Mouse (Mus musculus) adipocyte (in vitro differentiated cells): ENCODE results near the gene Tprkb.
"Not testable (repeated sequence)": the region's sequence is repeated elsewhere in the genome, so short reads cannot be mapped to it uniquely, and the experiment has no call there.

Experiments used
- DNase-seq: peaks from one replicate; pipeline ENCODE4 v3.0.0-alpha.2; 2016; ENCODE audit warnings: low spot score

Tprkb gene

GRCm38 (mm10) chr6:85973336-85973735 is 61.7 kb downstream of the Tprkb start:
- no peak for DNase-seq

- no peak for DNase-seq
Measured at GRCm38 (mm10) chr6:85974941-85975617, 63.4 kb downstream of the Tprkb start.

- no peak for DNase-seq
Measured at GRCm38 (mm10) chr6:85975761-85976160, 64.1 kb downstream of the Tprkb start.

- no peak for DNase-seq
Measured at GRCm38 (mm10) chr6:85976242-85976641, 64.6 kb downstream of the Tprkb start.

GRCm38 (mm10) chr6:85978736-85979135 is 67.1 kb downstream of the Tprkb start:
- not testable (repeated sequence) for DNase-seq
